Mouse (Mus musculus) adrenal gland, postnatal 25 days (tissue): ENCODE results near the gene BC048562. TPM values are rescaled to one million over a fixed set of nuclear protein-coding genes. Genes with fewer than 3 reads are reported as not detected.

Experiments used
- DNase-seq: peaks from one replicate; pipeline ENCODE4 v3.0.0; 2021; ENCODE audit warnings: mixed read lengths
- long read RNA-seq: library from polyadenylated mRNA; stranded (forward); transcript quantifications from one replicate; pipeline ENCODE4 v2.0.0, GENCODE M21; 2021
- total RNA-seq: library from RNA; stranded (reverse); gene quantifications from 2 replicates; pipeline ENCODE4 v1.2.3, GENCODE M21; 2021

Gene BC048562
- not detected in 2 replicates for total RNA-seq
- long read RNA-seq = 0 reads

DNA sequence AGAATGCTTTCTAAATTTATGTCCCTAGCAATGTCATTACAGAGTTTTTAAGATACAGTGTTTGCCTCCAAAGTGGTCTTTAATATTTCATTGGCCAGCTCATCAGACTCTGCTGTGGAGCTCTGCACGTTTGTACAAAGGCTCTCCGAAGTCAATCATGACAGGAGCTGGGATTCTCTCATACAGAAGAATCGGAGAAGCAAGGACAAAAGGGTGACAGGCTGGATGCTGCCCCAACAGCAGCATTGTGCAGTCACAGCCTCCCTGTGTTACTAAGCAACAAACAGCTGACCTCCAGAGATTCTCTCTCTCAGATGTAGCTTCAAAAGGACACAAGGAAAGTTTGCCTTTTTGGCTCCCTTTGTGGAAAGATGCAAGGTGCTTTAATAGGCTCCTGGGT lies at the start of gene BC048562:
Gene BC048562, plus strand, starts transcription at position 301 of the 400 bp plus-strand sequence.
- DNase-seq = no peak

DNA sequence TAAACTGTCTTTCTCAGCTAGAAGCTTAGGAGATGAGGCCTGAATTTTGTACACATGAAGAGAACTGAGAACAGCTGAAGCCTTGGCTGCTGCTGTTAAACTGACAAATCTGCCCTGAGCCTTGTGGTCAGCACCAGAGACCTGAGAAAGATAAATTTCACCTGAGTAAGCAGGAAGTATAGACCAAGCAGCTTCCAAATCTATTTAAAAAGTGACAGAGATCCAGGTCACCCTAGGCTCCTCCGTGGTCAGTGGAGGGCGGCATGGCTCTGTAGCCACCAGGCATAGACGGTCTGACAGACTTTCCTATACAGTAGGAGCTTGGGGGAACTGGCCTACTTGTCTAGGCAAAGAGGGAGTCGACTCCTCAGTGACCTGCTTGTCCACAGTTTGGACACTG lies 49.5 kb upstream of the BC048562 start:
- DNase-seq = no peak

DNA sequence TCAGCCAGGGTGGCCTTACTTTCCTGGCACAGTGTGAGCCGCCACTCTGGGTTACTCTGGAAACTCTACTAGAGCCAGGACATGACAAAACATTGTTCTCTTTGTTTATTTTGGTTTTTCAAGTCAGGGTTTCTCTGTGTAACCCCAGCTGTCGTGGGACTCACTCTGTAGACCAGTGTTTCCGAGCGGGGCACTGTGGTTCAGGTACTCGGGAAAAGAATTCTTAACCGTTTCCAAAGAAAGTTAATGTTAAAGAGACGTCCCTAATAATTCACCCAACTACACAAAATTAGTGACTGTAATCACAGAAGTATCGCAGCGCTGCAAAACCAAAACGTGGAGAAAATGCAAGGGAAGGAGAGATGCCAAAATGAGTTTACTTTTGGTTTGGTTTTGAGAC lies 47.7 kb upstream of the BC048562 start:
- DNase-seq = no peak

DNA sequence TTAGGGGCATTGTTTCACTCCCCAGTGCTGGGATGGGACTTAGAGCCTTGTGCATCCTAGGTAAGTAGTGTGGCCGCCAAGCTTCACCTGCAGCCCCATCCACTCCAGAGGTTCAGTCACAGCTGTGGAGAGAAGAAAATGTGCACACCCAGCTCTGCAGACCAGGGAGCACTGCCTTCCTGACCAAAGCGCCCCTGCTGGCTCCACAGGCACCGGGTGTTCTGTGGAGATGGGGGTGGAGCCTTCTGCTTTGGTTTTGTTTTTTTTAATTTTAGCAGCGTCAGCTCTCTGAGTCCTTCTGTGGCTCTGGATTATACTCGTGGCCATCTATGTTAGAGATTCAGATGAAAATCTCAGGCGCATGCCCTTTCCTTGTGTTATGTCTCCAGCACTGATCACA lies 47.1 kb upstream of the BC048562 start:
- DNase-seq = no peak

DNA sequence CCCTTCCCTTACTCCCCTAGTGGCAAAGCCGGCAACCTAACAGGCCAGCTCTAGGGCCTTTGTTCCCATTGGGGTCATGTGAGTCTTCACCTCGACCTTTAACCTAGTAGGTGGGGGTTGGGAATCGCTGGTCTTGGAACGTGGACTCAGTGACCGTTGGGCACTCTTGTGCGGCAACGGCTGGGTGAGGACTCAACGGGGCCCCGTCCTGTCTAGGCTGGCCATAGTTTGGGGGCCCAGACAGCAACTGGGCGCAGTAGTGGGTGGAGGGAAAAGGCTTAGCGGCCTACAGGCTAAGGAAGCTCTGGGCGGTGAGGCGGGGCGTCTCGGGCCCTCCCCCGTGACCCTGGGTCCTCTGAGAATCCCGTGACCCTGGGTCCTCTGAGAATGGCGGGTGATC lies 43.6 kb upstream of the BC048562 start, which contains the start of gene 1700102P08Rik:
Gene 1700102P08Rik, plus strand, starts transcription at position 130 of the 400 bp plus-strand sequence.
- no peak for DNase-seq

DNA sequence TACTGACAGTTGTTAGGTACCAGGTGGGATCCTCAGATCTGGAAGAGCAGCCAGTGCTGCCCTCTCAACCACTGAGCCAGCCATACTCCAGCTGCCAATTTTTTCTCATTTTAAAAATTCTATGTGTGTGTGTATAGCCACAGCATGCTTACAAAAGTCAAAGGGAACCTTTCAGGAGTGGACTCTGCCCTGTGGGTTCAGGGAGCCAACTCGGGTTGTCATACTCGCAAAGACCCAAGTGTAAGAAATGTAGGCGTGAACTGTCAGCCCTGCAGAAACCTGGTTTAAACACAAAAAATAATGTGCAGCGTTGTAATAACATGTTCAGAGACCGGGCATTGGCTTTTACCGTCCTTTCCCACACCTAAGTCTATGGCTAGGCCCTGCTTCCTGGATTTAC lies 42.1 kb upstream of the BC048562 start:
- DNase-seq = no peak

DNA sequence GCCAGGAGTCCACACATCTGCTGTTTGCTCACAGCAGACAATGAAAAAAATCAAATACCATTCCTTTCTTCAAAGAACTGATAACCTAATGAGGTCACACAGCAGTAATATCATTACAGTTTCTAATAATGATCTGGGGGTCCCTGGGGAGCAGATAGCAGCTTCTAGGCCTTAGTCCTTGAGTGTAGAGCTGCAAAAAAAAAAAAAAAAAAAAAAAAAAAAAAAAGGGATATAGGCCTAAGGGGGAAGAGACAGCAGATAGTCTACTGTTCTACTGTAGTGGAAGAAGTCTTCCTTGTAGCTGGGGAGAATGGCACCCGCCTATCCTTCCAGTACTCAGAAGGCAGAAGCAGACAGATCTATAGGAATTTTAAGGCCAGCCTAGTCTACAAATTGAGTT lies 40.9 kb upstream of the BC048562 start:
- no peak for DNase-seq

DNA sequence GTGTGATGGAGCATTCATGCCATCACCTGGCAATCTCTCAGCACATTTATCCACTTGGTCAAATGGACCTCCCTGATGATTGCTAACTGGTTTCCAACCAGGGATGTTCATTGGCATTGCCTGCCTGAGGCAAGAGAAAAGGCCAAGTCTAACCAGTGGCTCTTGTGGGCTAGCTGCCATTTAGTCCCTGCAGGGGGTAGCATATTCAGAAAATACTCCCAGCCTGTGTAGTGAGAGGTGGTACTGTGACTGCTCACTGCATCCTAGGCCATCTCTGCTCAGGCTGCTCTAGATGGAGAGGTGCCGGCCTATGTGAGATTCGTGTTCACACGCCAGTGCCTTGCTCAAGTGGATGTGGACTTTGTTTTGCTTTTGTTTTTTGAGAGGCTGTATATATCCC lies 38.0 kb upstream of the BC048562 start:
- DNase-seq = no peak

DNA sequence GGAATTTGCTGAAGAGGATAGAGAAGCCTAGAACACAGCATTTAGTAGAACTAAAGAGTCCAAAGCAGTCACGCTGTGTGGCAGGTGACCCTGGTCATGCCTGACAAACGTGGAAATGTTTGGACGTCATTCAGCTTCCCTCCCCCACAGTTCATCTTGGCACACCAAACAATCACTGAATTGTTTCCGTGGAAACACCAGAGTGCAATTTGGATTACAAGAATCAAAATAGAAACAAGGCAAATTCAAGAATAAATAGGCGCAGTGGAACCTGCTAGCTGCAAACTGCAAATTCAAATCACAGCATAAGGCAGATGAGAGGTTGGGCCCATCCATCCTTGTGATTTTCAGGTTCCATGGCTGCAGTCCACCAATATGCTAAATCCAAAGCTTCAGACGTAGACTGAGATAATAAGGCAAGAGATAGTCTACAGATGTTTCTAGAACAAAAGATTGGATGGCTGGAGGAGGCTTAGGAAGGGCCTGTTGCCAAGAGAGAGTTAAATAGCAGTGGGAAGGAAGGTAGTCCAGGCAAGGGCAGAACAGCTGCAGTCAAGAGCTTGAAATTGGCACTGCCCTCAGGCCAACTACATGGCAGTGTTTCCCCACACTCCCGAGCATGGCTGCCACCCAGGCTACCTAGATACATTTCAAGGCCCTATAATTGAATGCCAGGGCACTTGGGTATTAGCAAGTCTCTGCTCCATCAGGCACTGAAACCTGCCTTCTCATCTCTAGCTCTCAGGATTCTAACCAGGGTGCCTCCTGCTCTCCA lies 34.9 kb upstream of the BC048562 start:
- DNase-seq = peak; percentile 26

DNA sequence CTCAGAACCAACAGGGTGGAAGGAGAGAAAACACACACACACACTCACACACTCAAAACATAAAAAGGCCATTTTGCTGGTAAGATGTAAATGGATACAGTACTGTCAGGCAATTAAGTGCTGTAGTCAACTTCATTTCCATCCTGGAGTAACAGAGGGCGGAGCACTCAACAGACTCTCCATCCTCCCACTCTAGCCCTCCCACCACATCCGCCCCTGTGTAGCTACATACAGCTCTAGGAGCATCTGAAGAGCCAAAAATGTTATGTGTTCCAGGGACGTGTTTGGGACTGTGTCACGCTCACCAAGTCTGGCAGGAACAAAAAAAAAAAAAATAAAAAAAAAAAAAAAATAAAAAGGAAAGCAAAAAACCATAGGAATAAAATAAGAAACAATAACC lies 33.2 kb upstream of the BC048562 start:
- DNase-seq = no peak

DNA sequence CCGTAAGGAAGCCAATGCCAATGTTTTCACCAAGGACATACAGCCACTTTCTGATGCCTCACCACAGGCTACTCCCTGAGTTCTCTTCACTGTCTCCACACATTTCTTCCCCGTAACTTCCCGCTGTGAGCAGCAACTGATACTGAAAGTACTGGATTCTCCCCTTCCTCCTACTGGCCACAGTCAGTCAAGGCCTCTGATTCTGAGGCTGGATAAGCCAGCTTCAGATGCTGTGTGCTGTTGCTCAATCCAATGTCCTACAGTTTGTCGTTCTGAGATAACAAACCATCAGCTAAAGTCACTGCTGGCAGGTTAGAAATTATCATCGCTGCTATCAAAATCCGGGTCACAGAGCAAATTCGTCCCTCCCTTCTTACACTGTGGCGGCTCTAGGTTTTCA lies 31.8 kb upstream of the BC048562 start:
- no peak for DNase-seq

DNA sequence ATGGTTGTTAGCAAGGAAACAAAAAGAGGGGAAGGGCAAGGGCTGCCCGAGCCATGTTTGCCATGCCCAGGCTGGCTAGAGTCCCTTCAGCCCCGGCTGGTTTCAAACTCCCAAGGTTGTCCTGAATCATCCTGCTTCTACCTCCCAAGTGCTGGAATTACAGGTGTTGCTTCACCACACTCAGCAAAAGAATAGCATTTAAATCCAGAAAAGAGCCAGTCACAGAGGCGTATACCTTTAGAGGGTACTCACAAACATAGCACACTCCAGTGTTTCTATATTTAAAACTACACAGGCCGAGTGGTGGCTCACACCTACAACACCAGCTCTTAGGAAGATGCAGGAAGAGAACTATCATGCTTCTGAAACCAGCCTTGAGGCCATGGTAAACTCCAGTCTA lies 26.7 kb upstream of the BC048562 start:
- DNase-seq = no peak

DNA sequence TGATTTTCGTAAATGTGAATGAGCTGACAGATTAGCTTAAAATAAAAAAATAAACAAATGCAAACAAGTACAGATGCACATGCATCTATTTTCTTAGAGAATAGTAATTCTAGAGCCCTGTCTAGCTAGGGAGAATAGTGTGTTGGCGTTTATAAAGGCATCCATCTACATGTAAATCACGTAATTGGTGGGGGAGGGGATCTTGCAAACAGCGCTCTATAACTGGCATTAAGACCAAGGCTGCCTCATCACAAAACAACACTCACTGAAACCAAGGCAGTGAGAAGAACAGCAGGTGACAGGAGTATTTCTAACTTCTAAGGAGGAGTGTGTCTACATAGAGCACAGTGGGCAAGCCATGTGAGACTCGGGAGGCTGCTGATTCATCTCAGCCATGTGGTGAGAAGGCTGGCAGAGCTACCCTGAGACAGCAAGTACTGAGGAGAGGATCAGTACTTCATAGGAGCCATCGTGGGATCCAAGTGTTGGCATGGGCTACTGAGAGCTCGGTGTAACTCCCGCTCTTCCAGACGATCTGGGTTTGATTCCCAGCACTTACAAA lies 24.8 kb upstream of the BC048562 start:
- DNase-seq = no peak

DNA sequence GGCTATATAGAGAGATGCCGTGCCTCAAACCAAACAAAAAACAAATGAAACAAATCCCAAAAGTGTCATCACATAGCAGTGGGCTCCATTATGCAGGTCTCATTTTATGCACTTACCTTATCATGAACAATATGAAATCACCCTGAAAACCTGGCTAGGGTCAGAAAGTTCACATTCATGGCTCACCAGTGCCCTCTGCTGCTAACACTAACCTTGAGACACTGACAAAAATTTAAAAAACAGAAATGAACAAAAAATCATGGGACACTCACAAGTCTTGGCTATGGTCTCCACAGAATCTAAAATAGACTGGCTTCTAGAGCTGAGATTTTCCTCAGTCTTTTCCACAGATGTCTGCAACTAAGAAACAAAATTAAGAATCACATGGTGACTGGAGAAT lies 24.1 kb upstream of the BC048562 start:
- DNase-seq = peak; percentile 39

DNA sequence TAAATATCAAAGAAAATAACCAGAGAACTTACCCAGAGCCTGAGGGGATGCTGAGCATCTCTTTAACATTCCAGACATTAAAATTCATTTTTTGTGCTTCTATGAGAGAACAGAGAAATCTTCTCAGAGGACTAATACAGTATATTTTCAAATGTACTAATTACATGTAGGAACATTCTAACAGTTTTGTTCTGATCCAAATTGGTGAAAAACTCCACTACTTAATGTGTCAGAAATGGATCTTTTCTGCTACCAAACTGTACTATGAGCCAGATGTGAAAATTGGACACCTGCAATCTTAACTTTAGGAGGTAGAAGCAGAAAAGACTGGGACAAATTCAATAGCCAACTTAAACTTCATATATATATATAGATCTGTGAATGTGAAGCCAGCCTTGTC lies 7.9 kb upstream of the BC048562 start, which contains the start of gene Ccdc36:
Gene Ccdc36, minus strand, starts transcription at position 101 of the 400 bp plus-strand sequence.
- no peak for DNase-seq

DNA sequence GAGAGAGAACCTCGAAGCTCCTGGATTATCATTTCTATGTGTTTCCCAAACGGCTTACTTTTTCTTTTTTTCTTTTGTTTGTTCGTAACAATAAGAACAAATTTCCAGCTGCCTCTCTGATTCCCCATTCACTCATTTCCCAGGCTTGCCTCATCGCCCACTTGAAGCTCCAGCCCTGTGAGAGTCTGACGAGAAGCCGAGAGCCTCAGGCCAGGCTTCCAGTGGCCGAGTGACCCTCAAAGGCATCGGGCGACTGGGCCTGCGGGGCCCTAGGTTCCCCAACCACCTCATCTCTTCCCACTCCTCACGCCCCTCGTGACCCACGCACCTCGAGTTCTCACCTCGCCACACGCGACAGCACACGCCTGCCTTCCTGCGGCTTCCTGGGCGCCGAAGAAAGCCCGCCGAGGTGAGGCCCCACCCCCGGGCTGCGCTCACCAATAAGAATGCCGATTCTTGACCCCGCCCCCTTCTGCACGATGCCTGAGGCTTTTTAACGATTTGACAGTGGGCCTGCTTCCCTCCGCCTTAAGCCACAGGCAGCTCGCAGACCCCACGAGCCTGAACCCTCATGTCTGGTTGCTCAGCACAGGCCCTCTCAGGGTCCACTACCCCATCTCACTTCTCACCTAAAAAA lies 4.7 kb upstream of the BC048562 start:
- DNase-seq = no peak

DNA sequence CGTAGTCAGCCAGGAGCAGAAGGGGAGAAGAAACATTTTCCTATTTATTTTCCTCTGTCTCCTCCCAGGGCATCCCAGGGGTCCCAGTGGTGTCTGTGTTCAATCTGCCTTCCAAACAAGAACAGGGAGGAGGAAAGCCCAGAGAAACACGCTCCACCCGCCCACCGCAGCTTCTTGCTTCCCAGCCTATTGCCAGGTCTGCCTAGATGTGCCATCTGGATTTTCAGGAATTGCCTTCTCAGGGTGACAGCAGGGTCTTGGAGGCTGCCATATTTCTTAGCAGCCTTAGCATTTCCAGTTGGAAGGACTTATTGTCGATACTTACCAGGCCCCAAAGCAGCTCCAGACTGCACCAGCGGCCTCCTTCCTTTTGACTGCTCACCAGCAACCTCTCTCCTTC lies 2.9 kb downstream of the BC048562 start:
- no peak for DNase-seq

DNA sequence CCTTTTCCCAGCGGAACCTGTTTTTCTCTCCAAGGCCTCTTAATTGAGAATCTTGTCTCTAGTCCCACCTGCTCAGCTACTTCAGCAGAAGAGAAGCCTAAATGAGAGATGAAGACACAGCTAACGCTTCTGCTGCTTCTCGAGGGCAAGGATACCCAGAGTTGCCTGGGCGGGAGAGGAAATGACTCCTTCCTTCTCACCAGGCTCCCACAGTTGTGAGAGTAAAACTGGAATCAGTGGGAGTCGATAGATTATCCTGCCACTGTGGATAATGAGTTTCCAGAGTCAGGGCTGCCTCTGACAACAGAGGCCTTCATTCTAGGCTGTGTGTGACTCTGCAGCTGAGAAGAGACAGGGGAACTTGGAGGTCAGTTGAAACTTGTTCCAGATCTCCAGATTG lies 4.2 kb downstream of the BC048562 start:
- DNase-seq = no peak

DNA sequence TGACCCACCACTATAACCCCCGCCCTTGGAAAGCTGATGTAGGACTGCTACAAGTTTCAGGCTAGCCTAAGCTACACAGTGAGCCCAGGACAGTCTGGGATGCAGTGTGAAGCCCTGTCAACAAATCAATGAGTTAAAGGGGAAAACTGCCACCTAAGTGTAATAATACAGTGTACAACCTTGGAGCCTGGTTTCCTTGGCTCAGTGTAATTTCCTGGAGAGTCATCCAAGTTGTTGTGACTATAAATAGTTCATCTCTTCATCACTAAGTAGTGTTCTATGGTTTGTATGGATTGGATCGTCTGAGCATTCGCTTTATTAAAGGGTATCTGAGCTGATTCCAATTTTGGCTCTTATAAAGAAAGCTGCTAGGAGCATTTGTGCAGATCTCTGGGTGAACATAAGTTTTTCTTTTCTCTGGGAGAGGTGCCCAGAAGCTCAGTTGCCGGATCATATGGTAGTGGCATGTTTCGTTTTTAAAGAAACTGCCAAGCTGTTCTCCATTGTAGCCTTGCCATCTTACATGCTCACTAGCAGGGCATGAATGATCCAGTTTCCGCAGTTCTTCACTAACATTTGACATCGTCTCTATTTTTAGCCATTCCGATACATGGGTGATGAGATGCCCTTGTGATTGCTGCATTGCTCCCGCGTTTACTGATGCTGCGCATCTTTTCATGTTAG lies 5.1 kb downstream of the BC048562 start:
- DNase-seq = no peak

DNA sequence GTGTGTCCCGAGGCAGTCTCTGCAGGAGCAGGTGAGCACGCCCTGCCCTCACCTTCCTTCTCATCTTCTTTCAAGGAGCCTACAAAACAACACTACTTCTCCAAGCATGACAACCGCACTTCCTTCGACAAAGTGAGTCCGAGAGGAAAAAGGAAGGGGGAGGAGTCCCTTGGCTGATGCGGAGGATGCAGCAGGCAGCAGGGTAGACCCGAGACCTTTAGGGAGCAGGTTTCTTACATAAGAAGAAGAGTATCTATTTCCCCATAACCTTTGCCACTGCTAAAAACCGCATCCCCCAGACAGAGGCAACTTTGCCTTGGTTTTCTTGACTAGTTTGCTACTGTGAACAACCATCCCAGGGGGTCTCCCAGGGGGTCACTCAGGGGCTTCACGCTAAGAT lies 8.8 kb downstream of the BC048562 start:
- DNase-seq = no peak

DNA sequence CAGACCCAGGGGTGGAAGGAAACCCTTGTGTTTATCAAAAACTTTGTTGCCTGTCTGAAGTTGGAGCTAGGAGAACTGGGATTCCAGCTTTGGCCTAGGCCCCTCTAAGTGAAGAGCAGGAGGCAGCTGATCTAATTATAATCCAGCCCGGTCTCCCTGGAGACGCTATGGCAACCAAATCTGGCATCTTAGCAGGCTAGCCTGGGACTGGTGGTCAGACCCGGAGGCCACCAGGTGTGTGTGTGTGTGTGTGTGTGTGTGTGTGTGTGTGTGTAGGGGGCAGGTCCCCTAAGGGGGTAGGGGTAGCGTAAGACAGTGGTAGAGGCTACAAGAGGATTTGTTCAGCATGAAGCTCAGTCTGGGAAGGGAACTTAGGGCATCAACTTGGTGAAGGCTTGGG lies 13.6 kb downstream of the BC048562 start:
- DNase-seq = peak; percentile 43

DNA sequence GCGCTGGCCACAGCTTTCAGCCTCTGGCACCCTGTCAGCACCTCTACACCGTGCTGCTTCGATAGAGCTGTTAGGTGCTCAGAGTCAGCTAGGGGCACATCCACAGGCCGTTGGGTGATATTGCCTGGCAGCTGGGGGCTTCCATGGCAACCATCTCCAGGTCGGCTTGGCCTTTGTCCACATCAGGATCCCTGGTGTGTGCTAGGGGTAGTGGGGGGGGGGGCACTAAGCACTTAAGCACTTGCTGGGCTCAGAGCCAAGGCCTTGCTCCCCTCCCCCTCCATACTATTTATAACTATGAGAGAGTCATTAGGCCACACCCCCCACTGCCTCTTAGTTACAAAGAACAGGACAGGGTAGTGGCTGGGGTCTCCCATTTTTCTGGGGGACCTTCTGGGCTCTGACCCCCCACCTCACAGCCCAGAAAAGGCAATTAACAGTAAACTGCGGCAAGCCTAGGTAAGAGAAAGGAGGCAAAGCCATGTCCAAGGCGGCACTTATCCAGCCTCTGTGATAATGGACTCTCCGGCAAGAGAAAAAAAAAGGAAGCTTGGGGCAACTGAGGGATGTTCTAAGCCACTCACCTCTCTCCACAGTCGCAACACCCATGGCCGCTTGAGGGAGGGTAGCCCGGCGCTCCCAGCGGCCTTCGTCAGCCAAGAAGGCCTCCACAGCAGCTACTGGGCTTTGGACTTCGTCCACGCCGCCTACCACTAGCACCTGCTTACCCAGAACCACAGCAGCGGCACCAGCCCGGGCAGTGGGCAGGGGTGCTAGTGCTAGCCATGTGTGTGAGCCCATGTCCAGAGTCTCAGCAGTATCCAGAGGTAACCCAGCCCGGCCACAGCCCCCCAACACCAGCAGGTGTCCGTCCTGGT lies 14.2 kb downstream of the BC048562 start:
- DNase-seq = no peak
